Mouse (Mus musculus): ENCODE measurements around the gene Ehbp1.

The Ehbp1 gene

GRCm38 (mm10) chr11:21968922-21969321 lies 373.2 kb downstream of the Ehbp1 start:
- CTCF ChIA-PET = no interaction called here

All from spleen, embryonic (tissue).